Mouse (Mus musculus): ENCODE measurements around the gene Efna2.

DNA sequence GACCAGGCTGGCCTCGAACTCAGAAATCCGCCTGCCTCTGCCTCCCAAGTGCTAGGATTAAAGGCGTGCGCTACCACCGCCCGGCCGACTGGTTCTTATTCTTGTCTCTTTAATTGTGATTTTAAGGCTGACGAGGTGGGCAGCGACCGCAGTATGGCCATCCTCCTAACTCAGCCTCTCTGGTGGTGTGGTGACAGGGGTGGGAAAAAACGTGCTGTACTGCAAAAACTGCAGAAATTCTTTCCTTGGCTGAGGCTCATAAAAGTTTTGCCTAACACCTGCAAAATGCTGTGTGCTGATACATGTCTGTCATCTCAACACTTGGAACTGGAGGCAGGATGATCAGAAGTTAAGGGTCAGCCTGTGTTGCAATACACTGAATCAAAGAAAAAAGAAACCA, 5.9 kb upstream of the Efna2 start:
- TF ChIP-seq POLR2AphosphoS2 (IDR thresholded peaks at IDR 0.05; ENCODE audit: low read depth, low read length) (no peak), USF1 (IDR thresholded peaks at IDR 0.05; ENCODE audit: low read depth, low read length) (no peak; the same call in 1 of the 2 replicates), POLR2A (IDR thresholded peaks at IDR 0.05; ENCODE audit: low read depth, low read length) (no peak), MEF2A (IDR thresholded peaks at IDR 0.05; ENCODE audit: borderline replicate concordance, low read depth, low read length) (no peak), CTCF (conservative IDR thresholded peaks at IDR 0.05 in 1 of 2, IDR thresholded peaks at IDR 0.05 in 1 of 2; ENCODE audit: low read depth in 2 of 2, low read length in 2 of 2) (no peak), MYC (IDR thresholded peaks at IDR 0.05; ENCODE audit: low read depth, low read length) (no peak), EP300 (IDR thresholded peaks at IDR 0.05; ENCODE audit: low read length) (no peak), UBTF (IDR thresholded peaks at IDR 0.05; ENCODE audit: low read depth, low read length) (no peak)

Data from CH12.LX (cell line).